10 mouse cellular contexts compared by ENCODE assay signal in genomic region chr1:54584588-54585277, GRCm38 (mm10). TPM values are rescaled to one million over a fixed set of nuclear protein-coding genes. Genes with fewer than 3 reads are reported as not detected.
DNase-seq lines count a peak whose midpoint lies in the region; ATAC-seq and TF ChIP-seq lines count a peak whose summit lies in the region.
"Had no signal": no experiment of that assay in that cellular context is flagged by ENCODE, and none has a peak within 500 bp of the region (broad histone marks: within the 10 kb centered on the region; RNA-seq: fewer than 3 reads in every experiment).

No protein-coding gene starts in this region.

- no peak overlapping the region for H3K9ac ChIP-seq in kidney, embryonic 16.5 days (replicated peaks; ENCODE audit: low read length)
- no peak overlapping the region for H3K9ac ChIP-seq in forebrain, embryonic 13.5 days
- no peak overlapping the region for H3K9ac ChIP-seq in stomach, postnatal 0 days (ENCODE audit: low read length)
- H3K9ac ChIP-seq: liver, embryonic 13.5 days had no signal

- H3K4me1 ChIP-seq in kidney, embryonic 16.5 days (ENCODE audit: insufficient read depth, low read length): 0 out of 2 replicates have a peak, but pooled peaks cover 7% of the 10 kb centered on the region
- H3K4me1 ChIP-seq in forebrain, embryonic 13.5 days: peaks cover 18% of the 10 kb centered on the region
- no peaks in the 10 kb centered on the region for H3K4me1 ChIP-seq in stomach, postnatal 0 days (replicated peaks; ENCODE audit: control insufficient read depth, insufficient read depth)
- H3K4me1 ChIP-seq: liver, embryonic 13.5 days had no signal

- intact Hi-C loops in left cerebral cortex, postnatal 25 days (cut with DNase I): no loop called here

- WGBS in kidney, embryonic 16.5 days: 61% methylated on average over 2 of the region's 2 CpGs
- WGBS in forebrain, embryonic 13.5 days: 38% methylated on average over 2 of the region's 2 CpGs
- 45% methylated on average over 2 of the region's 2 CpGs for WGBS in stomach, postnatal 0 days

- no peak overlapping the region for H3K4me3 ChIP-seq in kidney, embryonic 16.5 days (ENCODE audit: low read length)
- H3K4me3 ChIP-seq in forebrain, embryonic 13.5 days: no peak overlapping the region
- H3K4me3 ChIP-seq in stomach, postnatal 0 days (ENCODE audit: low read depth, low read length): no peak overlapping the region
- H3K4me3 ChIP-seq: liver, embryonic 13.5 days had no signal

- 0 out of 2 replicates have a peak, but pooled peaks have one; percentile 51 for ATAC-seq in kidney, embryonic 16.5 days (ENCODE audit: low FRiP score, low TSS enrichment)
- peak; percentile 48; the same call in 1 of the 2 replicates for ATAC-seq in forebrain, embryonic 13.5 days
- ATAC-seq in stomach, postnatal 0 days (ENCODE audit: low FRiP score, low TSS enrichment): peak; percentile 57

- peak overlapping the region; percentile 65 for H3K27ac ChIP-seq in kidney, embryonic 16.5 days (ENCODE audit: low read length)
- no peak overlapping the region for H3K27ac ChIP-seq in forebrain, embryonic 13.5 days
- H3K27ac ChIP-seq in stomach, postnatal 0 days (replicated peaks): peak overlapping the region; percentile 53
- H3K27ac ChIP-seq: liver, embryonic 13.5 days had no signal

- no peak for DNase-seq in kidney, adult 18-20 months
- DNase-seq in thymus, postnatal 14 days: peak; percentile 7
- DNase-seq in thymus, adult 18-20 months: no peak
- no peak for DNase-seq in stomach, postnatal 0 days (ENCODE audit: low spot score)
- no peak for DNase-seq in left cerebral cortex, postnatal 25 days (ENCODE audit: low spot score in 2 of 2)
- DNase-seq in thymus, postnatal 25 days: no peak
- DNase-seq: liver, embryonic 13.5 days had no signal

- no peaks in the 10 kb centered on the region for H3K36me3 ChIP-seq in kidney, embryonic 16.5 days (ENCODE audit: insufficient read depth, low read length)
- no peaks in the 10 kb centered on the region for H3K36me3 ChIP-seq in forebrain, embryonic 13.5 days (ENCODE audit: poor library complexity, severe bottlenecking)
- H3K36me3 ChIP-seq in stomach, postnatal 0 days (ENCODE audit: control insufficient read depth, insufficient read depth, low read length): no peaks in the 10 kb centered on the region
- H3K36me3 ChIP-seq: G1E; liver, embryonic 13.5 days had no signal

- H3K4me2 ChIP-seq in kidney, embryonic 16.5 days (replicated peaks; ENCODE audit: low read depth, low read length): no peak overlapping the region
- H3K4me2 ChIP-seq in forebrain, embryonic 13.5 days: no peak overlapping the region
- no peak overlapping the region for H3K4me2 ChIP-seq in stomach, postnatal 0 days (replicated peaks; ENCODE audit: low read depth)
- H3K4me2 ChIP-seq: liver, embryonic 13.5 days had no signal

- no peak for TF ChIP-seq EP300 in stomach, postnatal 0 days (optimal IDR thresholded peaks at IDR 0.05)

- no peak for TF ChIP-seq CTCF in stomach, postnatal 0 days (IDR thresholded peaks at IDR 0.05; ENCODE audit: low read depth)

- H3K9me3 ChIP-seq in kidney, embryonic 16.5 days (ENCODE audit: low read length): no peaks in the 10 kb centered on the region
- H3K9me3 ChIP-seq in forebrain, embryonic 13.5 days (replicated peaks): no peaks in the 10 kb centered on the region
- no peaks in the 10 kb centered on the region for H3K9me3 ChIP-seq in stomach, postnatal 0 days (ENCODE audit: control insufficient read depth, low read length)
- H3K9me3 ChIP-seq: G1E; liver, embryonic 13.5 days had no signal

- H3K27me3 ChIP-seq in kidney, embryonic 16.5 days (ENCODE audit: insufficient read depth, low read length): no peaks in the 10 kb centered on the region
- H3K27me3 ChIP-seq in forebrain, embryonic 13.5 days: no peaks in the 10 kb centered on the region
- H3K27me3 ChIP-seq in stomach, postnatal 0 days (ENCODE audit: control insufficient read depth, insufficient read depth, low read length): no peaks in the 10 kb centered on the region
- H3K27me3 ChIP-seq: liver, embryonic 13.5 days had no signal

RNA-seq across cellular contexts. Expression of gene Pgap1, which starts 27.2 kb away (rescaled TPM):
- 7.4 and 8.2 TPM in 2 replicates for polyA plus RNA-seq in kidney, embryonic 16.5 days (2015; fragmentation: Nextera tagmentation; extraction: Ambion mirVana)
- polyA plus RNA-seq in forebrain, embryonic 13.5 days (2015; fragmentation: Nextera tagmentation; extraction: Ambion mirVana): 26.7 and 29.7 TPM in 2 replicates
- 4.5 and 5.4 TPM in 2 replicates for polyA plus RNA-seq in stomach, postnatal 0 days (2015; fragmentation: Nextera tagmentation; extraction: Ambion mirVana)
- total RNA-seq in left cerebral cortex, postnatal 25 days (2021): 10 to 100 TPM; 33.6 to 35.0 TPM
- polyA plus RNA-seq: G1E had no signal
